Mouse (Mus musculus): Measurements from ENCODE around the gene Bcam. TPM values are rescaled to one million over a fixed set of nuclear protein-coding genes. Genes with fewer than 3 reads are reported as not detected.

Bcam gene
- polyA plus RNA-seq (2015; fragmentation: Nextera tagmentation; extraction: Ambion mirVana): 347 and 379 TPM in 2 replicates

GRCm38 (mm10) chr7:19770984-19771391 is at the start of gene Bcam:
Gene Bcam (minus strand): TSS chr7:19771016.
- ATAC-seq (ENCODE audit: low read depth): peak; percentile 61
- no peaks in the 10 kb centered on the region; the same call in 1 of the 2 replicates for H3K27me3 ChIP-seq (ENCODE audit: control insufficient read depth, insufficient read depth, low read depth, low read length)
- peak within 1 kb of the TSS; percentile 89 for H3K27ac ChIP-seq (ENCODE audit: low read length)
- H3K4me1 ChIP-seq (replicated peaks; ENCODE audit: control insufficient read depth, insufficient read depth, low read length): peaks cover 34% of the 10 kb centered on the region
- H3K36me3 ChIP-seq (ENCODE audit: control insufficient read depth, insufficient read depth, low read length): peaks cover 3% of the 10 kb centered on the region
- H3K4me3 ChIP-seq (ENCODE audit: low read length): peak within 1 kb of the TSS; percentile 71
- 2% methylated on average over 9 of the region's 9 CpGs for WGBS
- peak within 1 kb of the TSS; percentile 92 for H3K9ac ChIP-seq (ENCODE audit: low read length)
- H3K4me2 ChIP-seq (ENCODE audit: low read depth, low read length): peak within 1 kb of the TSS; percentile 82
- H3K9me3 ChIP-seq (ENCODE audit: control insufficient read depth, low read length): no peaks in the 10 kb centered on the region

GRCm38 (mm10) chr7:19818875-19819274 is 48.1 kb upstream of the Bcam start:
- 73% methylated on average over 7 of the region's 7 CpGs for WGBS
- Histone ChIP-seq H3K27me3 (ENCODE audit: control insufficient read depth, insufficient read depth, low read depth, low read length) (peaks cover 5% of the 10 kb centered on the region), H3K4me1 (replicated peaks; ENCODE audit: control insufficient read depth, insufficient read depth, low read length) (peaks cover 34% of the 10 kb centered on the region), H3K36me3 (ENCODE audit: control insufficient read depth, insufficient read depth, low read length) (no peaks in the 10 kb centered on the region), H3K4me2 (ENCODE audit: low read depth, low read length) (no peak overlapping the region), H3K9me3 (ENCODE audit: control insufficient read depth, low read length) (no peaks in the 10 kb centered on the region), H3K9ac (ENCODE audit: low read length) (no peak overlapping the region), H3K27ac (ENCODE audit: low read length) (no peak overlapping the region), H3K4me3 (ENCODE audit: low read length) (no peak overlapping the region)
- no peak for ATAC-seq (ENCODE audit: low read depth)

DNA sequence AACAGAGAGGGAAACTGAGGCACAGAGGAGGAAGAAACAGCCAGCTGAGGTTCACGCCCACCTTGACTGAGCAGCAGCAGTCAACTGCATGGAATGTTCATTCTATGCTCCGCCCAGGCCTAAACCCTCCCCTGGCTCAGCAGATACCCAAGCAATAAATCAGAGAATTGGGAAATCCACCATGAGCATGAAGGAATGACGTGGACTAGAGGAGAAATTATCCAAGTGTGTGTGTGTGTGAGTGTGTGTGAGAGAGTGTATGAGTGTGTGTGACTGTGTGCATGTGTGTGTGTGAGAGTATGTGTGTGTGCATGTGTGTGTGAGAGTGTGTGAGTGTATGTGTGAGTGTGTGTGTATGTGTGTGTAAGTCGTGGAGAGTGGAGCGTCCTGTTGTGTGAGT is 47.6 kb upstream of the Bcam start:
- ATAC-seq (ENCODE audit: low read depth): no peak; the same call in 1 of the 2 replicates
- H3K9ac ChIP-seq (ENCODE audit: low read length): no peak overlapping the region
- peaks cover 29% of the 10 kb centered on the region for H3K4me1 ChIP-seq (replicated peaks; ENCODE audit: control insufficient read depth, insufficient read depth, low read length)
- H3K9me3 ChIP-seq (ENCODE audit: control insufficient read depth, low read length): no peaks in the 10 kb centered on the region
- 60% methylated on average over 5 of the region's 5 CpGs for WGBS
- H3K27me3 ChIP-seq (ENCODE audit: control insufficient read depth, insufficient read depth, low read depth, low read length): peaks cover 5% of the 10 kb centered on the region
- no peaks in the 10 kb centered on the region for H3K36me3 ChIP-seq (ENCODE audit: control insufficient read depth, insufficient read depth, low read length)
- H3K4me3 ChIP-seq (ENCODE audit: low read length): no peak overlapping the region
- peak overlapping the region; percentile 77; the same call in 1 of the 2 replicates for H3K27ac ChIP-seq (ENCODE audit: low read length)
- H3K4me2 ChIP-seq (ENCODE audit: low read depth, low read length): no peak overlapping the region

GRCm38 (mm10) chr7:19817382-19818105 is 46.7 kb upstream of the Bcam start:
- Histone ChIP-seq H3K4me3 (ENCODE audit: low read length) (peak overlapping the region; percentile 52), H3K4me2 (ENCODE audit: low read depth, low read length) (peak overlapping the region; percentile 68), H3K27me3 (ENCODE audit: control insufficient read depth, insufficient read depth, low read depth, low read length) (peaks cover 5% of the 10 kb centered on the region), H3K9me3 (ENCODE audit: control insufficient read depth, low read length) (no peaks in the 10 kb centered on the region), H3K27ac (ENCODE audit: low read length) (peak overlapping the region; percentile 77), H3K9ac (ENCODE audit: low read length) (peak overlapping the region; percentile 64), H3K36me3 (ENCODE audit: control insufficient read depth, insufficient read depth, low read length) (no peaks in the 10 kb centered on the region), H3K4me1 (replicated peaks; ENCODE audit: control insufficient read depth, insufficient read depth, low read length) (peaks cover 24% of the 10 kb centered on the region)
- WGBS: 5% methylated on average over 15 of the region's 15 CpGs
- ATAC-seq (ENCODE audit: low read depth): peak; percentile 74

DNA sequence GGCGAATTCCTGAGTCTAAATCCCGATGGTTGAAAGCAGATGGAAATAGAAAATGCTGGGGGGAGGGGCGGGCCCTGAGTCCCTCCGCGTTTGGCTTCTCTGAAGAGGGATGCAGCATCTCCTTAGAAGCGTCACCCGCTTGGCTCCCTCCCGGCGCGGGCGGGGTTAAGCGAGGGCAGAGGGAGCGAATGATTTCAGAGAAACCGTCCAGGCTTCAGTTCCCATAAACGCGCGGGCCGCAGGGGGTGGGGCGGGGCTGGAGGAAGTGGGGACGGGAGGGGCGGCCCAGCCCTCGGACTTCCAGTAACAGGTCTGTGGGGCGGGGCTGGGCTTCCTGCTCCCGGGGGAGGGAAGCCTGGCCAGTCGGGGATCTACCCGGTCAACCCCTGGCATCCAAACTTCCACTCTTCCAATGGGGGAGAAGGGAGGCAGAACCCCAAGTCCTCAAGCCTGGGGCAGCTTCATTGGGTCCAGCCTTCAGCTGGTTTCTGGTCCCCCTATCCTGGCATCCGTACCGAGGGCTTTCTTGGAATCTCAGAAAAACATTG is 45.5 kb upstream of the Bcam start:
- under 1% methylated on average over 28 of the region's 28 CpGs for WGBS
- peak; percentile 79 for ATAC-seq (ENCODE audit: low read depth)
- H3K27ac ChIP-seq (ENCODE audit: low read length): peak overlapping the region; percentile 77
- peak overlapping the region; percentile 52 for H3K4me3 ChIP-seq (ENCODE audit: low read length)
- H3K36me3 ChIP-seq (ENCODE audit: control insufficient read depth, insufficient read depth, low read length): no peaks in the 10 kb centered on the region
- H3K9me3 ChIP-seq (ENCODE audit: control insufficient read depth, low read length): no peaks in the 10 kb centered on the region
- H3K4me1 ChIP-seq (replicated peaks; ENCODE audit: control insufficient read depth, insufficient read depth, low read length): peaks cover 24% of the 10 kb centered on the region
- peaks cover 3% of the 10 kb centered on the region; the same call in 1 of the 2 replicates for H3K27me3 ChIP-seq (ENCODE audit: control insufficient read depth, insufficient read depth, low read depth, low read length)
- peak overlapping the region; percentile 64 for H3K9ac ChIP-seq (ENCODE audit: low read length)
- H3K4me2 ChIP-seq (ENCODE audit: low read depth, low read length): peak overlapping the region; percentile 68

- peak overlapping the region; percentile 68 for H3K4me2 ChIP-seq (ENCODE audit: low read depth, low read length)
- peak overlapping the region; percentile 77 for H3K27ac ChIP-seq (ENCODE audit: low read length)
- peak overlapping the region; percentile 52 for H3K4me3 ChIP-seq (ENCODE audit: low read length)
- H3K36me3 ChIP-seq (ENCODE audit: control insufficient read depth, insufficient read depth, low read length): no peaks in the 10 kb centered on the region
- peaks cover 24% of the 10 kb centered on the region for H3K4me1 ChIP-seq (replicated peaks; ENCODE audit: control insufficient read depth, insufficient read depth, low read length)
- peak; percentile 36 for ATAC-seq (ENCODE audit: low read depth)
- H3K27me3 ChIP-seq (ENCODE audit: control insufficient read depth, insufficient read depth, low read depth, low read length): peaks cover 7% of the 10 kb centered on the region; the same call in 1 of the 2 replicates
- no peaks in the 10 kb centered on the region for H3K9me3 ChIP-seq (ENCODE audit: control insufficient read depth, low read length)
- H3K9ac ChIP-seq (ENCODE audit: low read length): peak overlapping the region; percentile 64
- 28% methylated on average over 17 of the region's 17 CpGs for WGBS
These were observed 44.7 kb upstream of the Bcam start for GRCm38 (mm10) chr7:19815296-19816223.

DNA sequence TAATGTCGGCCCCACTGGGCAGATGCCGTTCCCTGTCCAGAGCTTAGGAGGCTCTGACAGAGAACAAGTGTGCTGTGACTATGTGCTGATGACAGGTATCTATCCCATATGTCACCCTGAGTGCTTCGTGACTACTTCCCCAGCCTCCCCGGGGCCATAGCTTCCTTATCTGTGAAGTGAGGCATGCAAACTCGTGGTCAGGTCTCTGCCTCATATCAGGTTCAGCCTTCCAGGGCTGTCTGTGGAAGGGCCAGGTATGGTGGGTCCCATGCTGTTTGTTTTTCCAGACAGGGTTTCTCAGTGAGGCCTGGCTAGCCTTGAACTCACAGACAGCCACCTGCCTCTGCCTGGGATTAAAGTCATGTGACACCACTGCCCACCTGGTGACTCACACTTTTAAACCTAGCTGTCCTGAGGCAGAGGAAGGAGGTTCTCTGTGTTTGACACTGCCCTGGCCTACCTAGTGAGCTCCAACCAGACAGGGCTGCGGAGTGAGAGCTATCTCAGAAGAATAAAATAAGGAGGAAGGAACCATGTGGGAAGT is 42.8 kb upstream of the Bcam start:
- ATAC-seq (ENCODE audit: low read depth): no peak
- WGBS: 71% methylated on average over 6 of the region's 6 CpGs
- peaks cover 24% of the 10 kb centered on the region for H3K4me1 ChIP-seq (replicated peaks; ENCODE audit: control insufficient read depth, insufficient read depth, low read length)
- H3K4me2 ChIP-seq (ENCODE audit: low read depth, low read length): no peak overlapping the region
- H3K27me3 ChIP-seq (ENCODE audit: control insufficient read depth, insufficient read depth, low read depth, low read length): peaks cover 10% of the 10 kb centered on the region; the same call in 1 of the 2 replicates
- no peak overlapping the region for H3K9ac ChIP-seq (ENCODE audit: low read length)
- no peak overlapping the region for H3K27ac ChIP-seq (ENCODE audit: low read length)
- H3K36me3 ChIP-seq (ENCODE audit: control insufficient read depth, insufficient read depth, low read length): no peaks in the 10 kb centered on the region
- H3K4me3 ChIP-seq (ENCODE audit: low read length): no peak overlapping the region
- H3K9me3 ChIP-seq (ENCODE audit: control insufficient read depth, low read length): no peaks in the 10 kb centered on the region

GRCm38 (mm10) chr7:19813161-19813560 is 42.3 kb upstream of the Bcam start:
- 80% methylated on average over 4 of the region's 4 CpGs for WGBS
- H3K4me3 ChIP-seq (ENCODE audit: low read length): no peak overlapping the region
- no peak overlapping the region for H3K4me2 ChIP-seq (ENCODE audit: low read depth, low read length)
- no peak overlapping the region for H3K9ac ChIP-seq (ENCODE audit: low read length)
- H3K27me3 ChIP-seq (ENCODE audit: control insufficient read depth, insufficient read depth, low read depth, low read length): peaks cover 10% of the 10 kb centered on the region; the same call in 1 of the 2 replicates
- H3K9me3 ChIP-seq (ENCODE audit: control insufficient read depth, low read length): no peaks in the 10 kb centered on the region
- no peak for ATAC-seq (ENCODE audit: low read depth)
- H3K36me3 ChIP-seq (ENCODE audit: control insufficient read depth, insufficient read depth, low read length): no peaks in the 10 kb centered on the region
- H3K27ac ChIP-seq (ENCODE audit: low read length): no peak overlapping the region
- H3K4me1 ChIP-seq (replicated peaks; ENCODE audit: control insufficient read depth, insufficient read depth, low read length): peaks cover 20% of the 10 kb centered on the region
